Mouse (Mus musculus) G1E (cell line): ENCODE measurements at regions not wholly inside any gene's neighbourhood (a gene's known extent, or its start where the extent isn't known, plus 50 kb on each side); places are given as distances from the start of the nearest gene placed in this dataset.
"Not testable (repeated sequence)": the region's sequence is repeated elsewhere in the genome, so short reads cannot be mapped to it uniquely, and the experiment has no call there.

ENCODE experiments used
- ATAC-seq: 2 replicates; pipeline ENCODE4 v1.8.0; 2016; ENCODE audit warnings: mild to moderate bottlenecking; ENCODE audit not compliant: insufficient number of reproducible peaks, poor library complexity, low FRiP score, severe bottlenecking; ENCODE audit errors: extremely low read depth
- DNase-seq: peaks from one replicate; pipeline ENCODE4 v3.0.0; 2012; ENCODE audit warnings: low spot score
- H3K27me3 ChIP-seq: 2 replicates; pipeline ENCODE4 v1.6.1; 2012; ENCODE audit warnings: mild to moderate bottlenecking, low read length, inconsistent platforms; ENCODE audit not compliant: insufficient read depth
- H3K36me3 ChIP-seq: replicated peaks from 2 replicates; pipeline ENCODE3; 2012; ENCODE audit warnings: mild to moderate bottlenecking, inconsistent platforms
- H3K4me1 ChIP-seq: 2 replicates; pipeline ENCODE4 v1.6.1; 2012; ENCODE audit warnings: low read depth, low read length, inconsistent platforms, mixed read lengths; ENCODE audit not compliant: insufficient read depth
- H3K4me3 ChIP-seq: 2 replicates; pipeline ENCODE4 v1.5.1; 2012; ENCODE audit warnings: low read depth, mild to moderate bottlenecking, inconsistent platforms, low read length, moderate library complexity, mixed read lengths
- H3K9me3 ChIP-seq: replicated peaks from 2 replicates; pipeline ENCODE4 v1.6.1; 2012; ENCODE audit warnings: inconsistent platforms
- CTCF ChIP-seq: IDR thresholded peaks from 2 replicates; pipeline ENCODE4 v1.5.1; 2012; ENCODE audit warnings: low read depth, low read length, inconsistent platforms, mixed read lengths
- GATA1 ChIP-seq: IDR thresholded peaks from 2 replicates; pipeline ENCODE4 v1.6.1; 2012; ENCODE audit warnings: borderline replicate concordance, low read length, inconsistent platforms, mixed read lengths
- GATA2 ChIP-seq: IDR thresholded peaks from 2 replicates; pipeline ENCODE4 v1.6.1; 2012; ENCODE audit warnings: low read depth, low read length, inconsistent platforms, borderline replicate concordance
- POLR2AphosphoS5 ChIP-seq: IDR thresholded peaks from 2 replicates; pipeline ENCODE4 v1.6.1; 2012; ENCODE audit warnings: low read depth, low read length, inconsistent platforms; ENCODE audit not compliant: insufficient replicate concordance
- TAL1 ChIP-seq: conservative IDR thresholded peaks from 2 replicates; pipeline ENCODE4 v1.6.1; 2012; ENCODE audit warnings: low read depth, low read length, inconsistent platforms, mixed read lengths

- DNase-seq = no peak
- peaks cover 78% of the 10 kb centered on the region for H3K9me3 ChIP-seq
These were observed 57.3 kb downstream of the Cbln4 start for GRCm38 (mm10) chr2:171985813-171986572.

GRCm38 (mm10) chr2:171969311-171969905, 73.9 kb downstream of the Cbln4 start:
- Histone ChIP-seq H3K4me1 (no peaks in the 10 kb centered on the region), H3K4me3 (no peak overlapping the region), H3K9me3 (peaks cover 77% of the 10 kb centered on the region), H3K36me3 (no peaks in the 10 kb centered on the region), H3K27me3 (no peaks in the 10 kb centered on the region)
- ATAC-seq = no peak
- DNase-seq = no peak
- TF ChIP-seq GATA1 (no peak), POLR2AphosphoS5 (no peak), CTCF (no peak), GATA2 (no peak), TAL1 (no peak)

More at GRCm38 (mm10) chr2:171985813-171986572, 57.3 kb downstream of the Cbln4 start:
- H3K4me1 ChIP-seq = no peaks in the 10 kb centered on the region
- no peak for TF ChIP-seq GATA1
- no peak for TF ChIP-seq POLR2AphosphoS5
- TF ChIP-seq GATA2 = no peak
- TF ChIP-seq TAL1 = no peak
- no peaks in the 10 kb centered on the region for H3K36me3 ChIP-seq
- no peak overlapping the region for H3K4me3 ChIP-seq
- H3K27me3 ChIP-seq = no peaks in the 10 kb centered on the region
- ATAC-seq = no peak

GRCm38 (mm10) chr2:171946569-171947250, 96.6 kb downstream of the Cbln4 start:
- H3K4me3 ChIP-seq = no peak overlapping the region
- H3K36me3 ChIP-seq = no peaks in the 10 kb centered on the region
- H3K27me3 ChIP-seq = no peaks in the 10 kb centered on the region
- TF ChIP-seq CTCF (no peak), GATA2 (no peak), TAL1 (no peak), POLR2AphosphoS5 (no peak), GATA1 (no peak)
- peaks cover 64% of the 10 kb centered on the region for H3K9me3 ChIP-seq
- DNase-seq = no peak
- ATAC-seq = no peak
- no peaks in the 10 kb centered on the region for H3K4me1 ChIP-seq

GRCm38 (mm10) chr2:171942671-171943070, 100.6 kb downstream of the Cbln4 start:
- no peaks in the 10 kb centered on the region for H3K27me3 ChIP-seq
- TF ChIP-seq POLR2AphosphoS5 (no peak), TAL1 (no peak), CTCF (no peak), GATA1 (no peak), GATA2 (no peak)
- H3K9me3 ChIP-seq = peaks cover 74% of the 10 kb centered on the region
- ATAC-seq = no peak
- no peaks in the 10 kb centered on the region for H3K4me1 ChIP-seq
- H3K36me3 ChIP-seq = no peaks in the 10 kb centered on the region
- no peak for DNase-seq
- no peak overlapping the region for H3K4me3 ChIP-seq

- no peak overlapping the region for H3K4me3 ChIP-seq
- no peaks in the 10 kb centered on the region for H3K36me3 ChIP-seq
- no peak for TF ChIP-seq CTCF
- TF ChIP-seq POLR2AphosphoS5 = no peak
- no peak for TF ChIP-seq TAL1
- TF ChIP-seq GATA2 = no peak
- TF ChIP-seq GATA1 = no peak
- H3K4me1 ChIP-seq = no peaks in the 10 kb centered on the region
- H3K9me3 ChIP-seq = peaks cover 56% of the 10 kb centered on the region
- no peak for ATAC-seq
- H3K27me3 ChIP-seq = no peaks in the 10 kb centered on the region
- no peak for DNase-seq
These were observed 107.5 kb downstream of the Cbln4 start for GRCm38 (mm10) chr2:171935646-171936325.

- H3K4me1 ChIP-seq = no peaks in the 10 kb centered on the region
- no peaks in the 10 kb centered on the region for H3K36me3 ChIP-seq
- DNase-seq = no peak
- TF ChIP-seq CTCF (no peak), GATA2 (no peak), POLR2AphosphoS5 (no peak), TAL1 (no peak), GATA1 (no peak)
- H3K4me3 ChIP-seq = no peak overlapping the region
- H3K9me3 ChIP-seq = peaks cover 40% of the 10 kb centered on the region
- H3K27me3 ChIP-seq = no peaks in the 10 kb centered on the region
- no peak for ATAC-seq
These were observed 122.3 kb downstream of the Cbln4 start for GRCm38 (mm10) chr2:171920960-171921359.

GRCm38 (mm10) chr2:171887306-171887705, 156.0 kb downstream of the Cbln4 start:
- Histone ChIP-seq H3K9me3 (peaks cover 73% of the 10 kb centered on the region), H3K4me1 (no peaks in the 10 kb centered on the region), H3K36me3 (no peaks in the 10 kb centered on the region), H3K27me3 (no peaks in the 10 kb centered on the region), H3K4me3 (no peak overlapping the region)
- TF ChIP-seq GATA1 = no peak
- TF ChIP-seq GATA2 = no peak
- TF ChIP-seq POLR2AphosphoS5 = no peak
- TF ChIP-seq TAL1 = no peak
- DNase-seq (no peak), ATAC-seq (no peak)

GRCm38 (mm10) chr2:171879238-171879960, 163.9 kb downstream of the Cbln4 start:
- not testable (repeated sequence) for H3K36me3 ChIP-seq, H3K27me3 ChIP-seq, H3K4me3 ChIP-seq, DNase-seq, ATAC-seq, H3K4me1 ChIP-seq
- H3K9me3 ChIP-seq = peaks cover 59% of the 10 kb centered on the region
